Mouse (Mus musculus) stomach, embryonic 16.5 days (tissue): ENCODE data around the gene Shc2. TPM values are rescaled to one million over a fixed set of nuclear protein-coding genes. Genes with fewer than 3 reads are reported as not detected.
A peak's percentile ranks its signal among the peaks of the same experiment; 100 is the strongest.

Source experiments
- ATAC-seq: fragments of 200-750 bp; cut with Nextera tagmentation; 2 replicates; pipeline ENCODE4 v1.8.0; 2017; ENCODE audit warnings: moderate number of reproducible peaks, moderate TSS enrichment; ENCODE audit not compliant: insufficient read depth, low FRiP score
- H3K27ac ChIP-seq: fragments of 300-500 bp; sonication (generic); 2 replicates; pipeline ENCODE4 v1.5.1; 2014; ENCODE audit warnings: low read length
- H3K27me3 ChIP-seq: fragments of 300-500 bp; sonication (generic); 2 replicates; pipeline ENCODE4 v1.6.1; 2014; ENCODE audit warnings: low read length, control low read depth, mixed read lengths; ENCODE audit not compliant: control insufficient read depth, insufficient read depth
- H3K36me3 ChIP-seq: fragments of 300-500 bp; sonication (generic); 2 replicates; pipeline ENCODE4 v1.6.1; 2014; ENCODE audit warnings: low read length; ENCODE audit not compliant: control insufficient read depth, insufficient read depth
- H3K4me1 ChIP-seq: fragments of 300-500 bp; sonication (generic); 2 replicates; pipeline ENCODE4 v1.6.1; 2014; ENCODE audit warnings: low read length, control low read depth, mixed read lengths; ENCODE audit not compliant: control insufficient read depth, insufficient read depth
- H3K4me2 ChIP-seq: fragments of 300-500 bp; sonication (generic); 2 replicates; pipeline ENCODE4 v1.6.1; 2014; ENCODE audit warnings: low read depth, low read length, mixed read lengths
- H3K4me3 ChIP-seq: fragments of 300-500 bp; sonication (generic); replicated peaks from 2 replicates; pipeline ENCODE4 v1.5.1; 2014; ENCODE audit warnings: mild to moderate bottlenecking, low read length
- H3K9ac ChIP-seq: fragments of 300-500 bp; sonication (generic); 2 replicates; pipeline ENCODE4 v1.6.1; 2014; ENCODE audit warnings: low read length
- H3K9me3 ChIP-seq: fragments of 300-500 bp; sonication (generic); replicated peaks from 2 replicates; pipeline ENCODE4 v1.6.1; 2016; ENCODE audit warnings: low read length, control low read depth; ENCODE audit not compliant: control insufficient read depth
- WGBS: fragments of 180-500 bp; shearing (Covaris S2); extraction: QIAGEN DNeasy Blood & Tissue Kit; methylation state at CpG from one replicate; pipeline ENCODE4 v1.1.7; 2014; 5-methylcytosine and 5-hydroxymethylcytosine counted together
- polyA plus RNA-seq: library from polyadenylated mRNA; unstranded; fragments of >200 nt; fragmentation: Nextera tagmentation; extraction: Ambion mirVana; gene quantifications from 2 replicates; pipeline ENCODE4 v1.2.1, GENCODE M21; 2015

The Shc2 gene
- polyA plus RNA-seq = 3.0 and 3.2 TPM in 2 replicates

DNA sequence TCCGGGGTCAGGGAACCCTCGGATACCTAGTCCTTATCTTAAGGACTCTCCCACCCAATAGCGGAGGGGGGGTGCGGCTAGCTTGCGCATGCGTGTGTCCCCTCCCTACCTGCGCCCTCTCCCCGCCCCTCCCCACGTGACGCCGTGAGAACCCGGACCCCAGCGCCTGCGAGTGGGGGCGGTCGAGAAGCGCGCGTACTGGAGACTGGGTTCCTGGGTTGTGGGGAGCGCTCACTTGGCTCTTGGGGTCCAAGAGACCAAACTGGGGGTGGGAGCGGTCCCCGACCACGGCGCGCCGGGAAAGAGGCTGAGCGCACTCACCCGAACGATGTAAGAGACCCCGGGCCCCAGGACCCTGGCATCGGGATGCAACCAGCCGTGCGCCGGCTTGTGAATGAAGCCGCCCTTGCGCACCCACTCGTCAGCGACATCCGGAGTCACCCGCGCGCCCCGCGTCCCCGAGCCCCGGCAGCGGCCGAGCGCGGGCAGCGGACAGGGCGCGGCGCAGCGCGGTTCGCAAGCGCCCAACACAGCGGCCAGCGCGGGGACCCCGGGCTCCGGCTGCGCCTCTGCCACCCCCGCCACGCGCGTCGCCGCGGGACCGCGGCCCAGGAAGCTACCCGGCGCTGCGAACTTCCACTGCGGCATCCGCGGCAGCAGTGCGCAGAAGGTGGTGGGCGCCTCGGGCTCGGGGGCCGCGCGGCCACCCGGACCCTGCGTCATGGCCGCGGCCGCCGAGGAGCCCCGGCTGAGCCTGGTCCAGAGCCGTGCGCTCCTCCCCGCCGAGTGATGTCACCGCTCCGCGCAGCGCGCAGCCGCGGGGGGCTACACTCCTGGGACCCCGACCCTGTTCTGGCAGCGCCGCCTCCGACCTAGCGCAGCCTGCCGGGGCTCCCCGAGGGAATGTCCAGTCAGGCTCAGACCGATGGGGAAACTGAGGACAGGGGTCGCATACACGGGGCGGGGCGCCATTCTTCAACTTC is at the start of gene Shc2:
Gene Shc2 (minus strand): TSS at position 791 of the 983 bp plus-strand sequence.
- under 1% methylated on average over 100 of the region's 116 CpGs for WGBS
- peak within 1 kb of the TSS; percentile 18; the same call in 1 of the 2 replicates for H3K27ac ChIP-seq
- ATAC-seq = peak; percentile 72
- peaks cover 7% of the 10 kb centered on the region for H3K27me3 ChIP-seq
- H3K4me2 ChIP-seq = peak within 1 kb of the TSS; percentile 84
- no peaks in the 10 kb centered on the region for H3K9me3 ChIP-seq
- H3K4me3 ChIP-seq = peak within 1 kb of the TSS; percentile 71
- H3K9ac ChIP-seq = peak within 1 kb of the TSS; percentile 83
- no peaks in the 10 kb centered on the region for H3K36me3 ChIP-seq
- H3K4me1 ChIP-seq = peaks cover 10% of the 10 kb centered on the region

DNA sequence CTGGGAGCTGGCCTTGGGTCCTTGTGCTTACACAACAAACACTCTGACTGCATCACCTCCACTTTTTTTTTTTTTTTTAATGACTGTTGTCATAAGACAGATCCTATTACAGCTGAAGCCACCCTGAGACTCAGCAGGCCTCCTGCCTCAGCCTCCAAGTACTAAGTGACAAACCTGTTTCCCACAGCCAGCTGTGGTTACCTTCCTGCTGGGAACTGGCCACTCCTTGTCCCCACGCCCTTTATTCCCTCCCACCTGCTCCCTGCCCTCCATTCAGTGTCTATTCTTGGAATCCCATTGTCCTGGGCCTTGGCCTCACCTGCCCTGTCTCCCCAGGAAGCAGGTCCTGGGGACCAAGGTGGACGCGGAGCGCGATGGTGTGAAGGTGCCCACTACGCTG is 49.8 kb upstream of the Shc2 start:
- Histone ChIP-seq H3K9me3 (no peaks in the 10 kb centered on the region), H3K4me2 (no peak overlapping the region), H3K27me3 (no peaks in the 10 kb centered on the region), H3K27ac (no peak overlapping the region), H3K9ac (no peak overlapping the region), H3K4me3 (no peak overlapping the region), H3K36me3 (peaks cover 23% of the 10 kb centered on the region), H3K4me1 (peaks cover 15% of the 10 kb centered on the region)
- WGBS = 96% methylated on average over 6 of the region's 6 CpGs
- no peak for ATAC-seq

- ATAC-seq = no peak
- H3K9me3 ChIP-seq = no peaks in the 10 kb centered on the region
- no peak overlapping the region for H3K4me2 ChIP-seq
- H3K36me3 ChIP-seq = peaks cover 23% of the 10 kb centered on the region
- H3K4me1 ChIP-seq = peaks cover 15% of the 10 kb centered on the region
- 93% methylated on average over 1 of the region's 1 CpGs for WGBS
- no peak overlapping the region for H3K27ac ChIP-seq
- H3K4me3 ChIP-seq = no peak overlapping the region
- H3K9ac ChIP-seq = no peak overlapping the region
- no peaks in the 10 kb centered on the region for H3K27me3 ChIP-seq
Observed at GRCm38 (mm10) chr10:79686691-79687090, 49.0 kb upstream of the Shc2 start.

- no peaks in the 10 kb centered on the region for H3K27me3 ChIP-seq
- 76% methylated on average over 2 of the region's 2 CpGs for WGBS
- no peak overlapping the region for H3K4me3 ChIP-seq
- H3K27ac ChIP-seq = no peak overlapping the region
- peaks cover 16% of the 10 kb centered on the region for H3K4me1 ChIP-seq
- H3K9ac ChIP-seq = no peak overlapping the region
- no peak for ATAC-seq
- H3K9me3 ChIP-seq = no peaks in the 10 kb centered on the region
- peaks cover 23% of the 10 kb centered on the region for H3K36me3 ChIP-seq
- no peak overlapping the region for H3K4me2 ChIP-seq
Observed at GRCm38 (mm10) chr10:79686219-79686618, 48.5 kb upstream of the Shc2 start.

DNA sequence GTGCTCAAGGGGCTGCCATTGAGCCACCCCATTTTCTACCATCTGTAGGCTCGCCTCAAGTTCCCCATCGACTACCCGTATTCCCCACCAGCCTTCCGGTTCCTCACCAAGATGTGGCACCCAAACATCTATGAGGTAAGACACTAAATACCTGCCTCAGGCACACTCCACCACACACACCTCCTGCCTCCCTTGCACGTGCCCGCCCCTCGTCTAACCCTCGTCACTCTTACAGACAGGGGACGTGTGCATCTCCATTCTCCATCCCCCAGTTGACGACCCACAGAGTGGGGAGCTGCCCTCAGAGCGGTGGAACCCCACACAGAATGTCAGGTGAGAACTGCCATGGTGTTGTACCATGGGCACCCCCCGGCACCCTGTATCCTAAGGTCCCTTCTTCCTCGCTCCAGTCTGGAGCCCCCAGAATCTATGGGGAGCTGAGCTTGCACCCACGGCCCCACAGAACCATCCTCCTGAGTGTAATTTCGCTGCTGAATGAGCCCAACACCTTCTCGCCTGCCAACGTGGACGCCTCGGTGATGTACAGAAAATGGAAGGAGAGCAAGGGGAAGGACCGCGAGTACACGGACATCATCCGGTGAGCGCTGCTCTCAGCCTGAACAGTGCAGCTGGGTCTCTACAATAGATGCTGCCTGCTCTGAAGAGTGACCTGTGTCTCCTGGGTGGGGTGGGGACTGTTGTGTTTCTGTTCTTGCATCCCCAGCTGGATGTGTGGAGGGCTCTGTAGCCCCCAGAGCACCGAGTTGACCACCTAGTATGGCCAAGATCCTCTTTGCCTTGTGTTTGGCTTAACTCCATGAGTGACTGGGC is 47.3 kb upstream of the Shc2 start:
- peaks cover 23% of the 10 kb centered on the region for H3K36me3 ChIP-seq
- 92% methylated on average over 25 of the region's 25 CpGs for whole genome bisulfite sequencing

DNA sequence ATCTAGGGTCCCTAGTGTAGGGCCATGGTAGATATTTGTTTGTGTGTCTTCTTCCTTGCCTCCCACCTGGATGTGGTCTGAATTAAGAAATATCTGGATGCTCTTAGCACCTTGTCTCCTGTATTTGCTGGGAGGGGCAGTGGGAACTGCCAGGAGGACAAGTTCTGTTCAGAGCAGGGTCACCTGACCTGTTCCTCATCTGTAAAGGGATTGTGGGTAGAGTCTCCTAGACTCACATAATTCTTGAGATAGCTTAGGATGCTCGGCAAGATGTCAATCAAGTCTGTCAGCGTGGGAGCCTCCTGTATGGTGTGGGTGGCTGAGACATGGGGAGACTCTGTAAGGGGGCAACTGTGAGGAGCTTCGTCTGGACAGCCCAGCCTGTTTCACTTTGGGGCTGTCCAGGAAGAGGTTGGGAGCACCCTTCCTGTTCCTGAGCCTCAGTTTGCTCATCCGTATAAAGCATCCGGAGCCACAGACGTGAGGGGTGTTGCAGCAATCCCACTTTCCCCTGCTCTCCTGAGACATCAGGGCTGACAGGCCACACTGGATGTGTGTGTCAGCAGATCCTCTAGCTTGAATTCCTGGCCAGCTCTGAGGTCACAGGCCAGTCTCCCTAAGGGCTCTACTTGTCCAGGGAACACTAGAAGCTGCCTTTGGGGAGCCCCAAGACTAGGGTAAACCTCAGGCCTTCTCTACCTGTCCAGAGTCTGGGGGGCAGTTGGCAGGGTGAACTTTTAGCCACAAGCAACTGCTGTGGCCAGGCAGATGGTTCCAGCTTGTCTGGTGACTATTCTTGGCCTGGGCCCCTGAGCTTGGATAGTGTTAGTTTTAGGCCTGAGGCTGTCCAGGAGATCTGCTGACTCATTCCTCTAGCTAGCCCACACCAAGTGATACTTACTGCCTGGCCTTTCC is 46.3 kb upstream of the Shc2 start:
- H3K36me3 ChIP-seq = peaks cover 19% of the 10 kb centered on the region
- peak overlapping the region; percentile 89 for H3K4me3 ChIP-seq
- H3K9me3 ChIP-seq = no peaks in the 10 kb centered on the region
- 82% methylated on average over 6 of the region's 6 CpGs for WGBS
- no peaks in the 10 kb centered on the region for H3K27me3 ChIP-seq
- no peak overlapping the region for H3K27ac ChIP-seq
- H3K4me2 ChIP-seq = peak overlapping the region; percentile 84
- H3K4me1 ChIP-seq = peaks cover 19% of the 10 kb centered on the region
- peak overlapping the region; percentile 87 for H3K9ac ChIP-seq
- no peak for ATAC-seq

More for the DNA sequence above, 47.3 kb upstream of the Shc2 start:
- no peak overlapping the region for H3K4me3 ChIP-seq
- H3K27ac ChIP-seq = no peak overlapping the region
- no peaks in the 10 kb centered on the region for H3K9me3 ChIP-seq
- no peak overlapping the region for H3K9ac ChIP-seq
- peaks cover 19% of the 10 kb centered on the region for H3K4me1 ChIP-seq
- H3K4me2 ChIP-seq = no peak overlapping the region
- ATAC-seq = no peak
- H3K27me3 ChIP-seq = no peaks in the 10 kb centered on the region

GRCm38 (mm10) chr10:79682916-79683582 is 45.3 kb upstream of the Shc2 start:
- Histone ChIP-seq H3K27ac (peak overlapping the region; percentile 76), H3K27me3 (no peaks in the 10 kb centered on the region), H3K4me1 (peaks cover 19% of the 10 kb centered on the region), H3K4me2 (peak overlapping the region; percentile 84), H3K36me3 (peaks cover 12% of the 10 kb centered on the region; the same call in 1 of the 2 replicates), H3K4me3 (peak overlapping the region; percentile 89), H3K9ac (peak overlapping the region; percentile 87), H3K9me3 (no peaks in the 10 kb centered on the region)
- no peak for ATAC-seq
- WGBS = 2% methylated on average over 10 of the region's 10 CpGs

GRCm38 (mm10) chr10:79682551-79682915 is 44.8 kb upstream of the Shc2 start:
- Histone ChIP-seq H3K4me2 (peak overlapping the region; percentile 84), H3K9me3 (no peaks in the 10 kb centered on the region), H3K27ac (peak overlapping the region; percentile 76), H3K4me3 (peak overlapping the region; percentile 89), H3K4me1 (peaks cover 19% of the 10 kb centered on the region), H3K36me3 (peaks cover 9% of the 10 kb centered on the region; the same call in 1 of the 2 replicates), H3K9ac (peak overlapping the region; percentile 87), H3K27me3 (no peaks in the 10 kb centered on the region)
- no peak for ATAC-seq
- 0% methylated on average over 10 of the region's 10 CpGs for WGBS
